Mouse (Mus musculus) c-Kit-negative CD71-positive TER-119-positive erythroid progenitor cells, embryonic 14.5 days (primary cell): ENCODE results near the gene Lingo2.

Source experiments
- DNase-seq: peaks from one replicate; pipeline ENCODE4 v3.0.0-alpha.2; 2013; ENCODE audit warnings: low read depth, low spot score

Gene Lingo2

GRCm38 (mm10) chr4:36560997-36561396 is 390.6 kb downstream of the Lingo2 start:
- no peak for DNase-seq

- DNase-seq: no peak
Measured at GRCm38 (mm10) chr4:36540664-36541360, 410.7 kb downstream of the Lingo2 start.

GRCm38 (mm10) chr4:36533895-36534294 is 417.7 kb downstream of the Lingo2 start:
- DNase-seq: no peak

GRCm38 (mm10) chr4:36490255-36490654 is 461.3 kb downstream of the Lingo2 start:
- DNase-seq: no peak

- DNase-seq: no peak
Measured at GRCm38 (mm10) chr4:36435211-36435610, 516.3 kb downstream of the Lingo2 start.

GRCm38 (mm10) chr4:36426192-36426591 is 525.4 kb downstream of the Lingo2 start:
- DNase-seq: no peak

GRCm38 (mm10) chr4:36407350-36407749 is 544.2 kb downstream of the Lingo2 start:
- no peak for DNase-seq

- DNase-seq: no peak
Measured at GRCm38 (mm10) chr4:36368925-36369324, 582.6 kb downstream of the Lingo2 start.

GRCm38 (mm10) chr4:36354401-36354800 is 597.1 kb downstream of the Lingo2 start:
- no peak for DNase-seq

GRCm38 (mm10) chr4:36331741-36332140 is 619.8 kb downstream of the Lingo2 start:
- DNase-seq: no peak

- DNase-seq: no peak
Measured at GRCm38 (mm10) chr4:36325603-36326002, 625.9 kb downstream of the Lingo2 start.

- DNase-seq: no peak
Measured at GRCm38 (mm10) chr4:36313067-36313466, 638.5 kb downstream of the Lingo2 start.

- no peak for DNase-seq
Measured at GRCm38 (mm10) chr4:36311431-36311830, 640.1 kb downstream of the Lingo2 start.

GRCm38 (mm10) chr4:36305228-36305627 is 646.3 kb downstream of the Lingo2 start:
- no peak for DNase-seq

GRCm38 (mm10) chr4:36289701-36290053 is 661.9 kb downstream of the Lingo2 start:
- DNase-seq: no peak

- DNase-seq: no peak
Measured at GRCm38 (mm10) chr4:36288813-36289700, 662.5 kb downstream of the Lingo2 start.

GRCm38 (mm10) chr4:36262436-36263169 is 688.9 kb downstream of the Lingo2 start:
- no peak for DNase-seq

- DNase-seq: no peak
Measured at GRCm38 (mm10) chr4:36186231-36186922, 765.2 kb downstream of the Lingo2 start.

GRCm38 (mm10) chr4:36183643-36184042 is 767.9 kb downstream of the Lingo2 start:
- no peak for DNase-seq

- no peak for DNase-seq
Measured at GRCm38 (mm10) chr4:36170099-36170498, 781.4 kb downstream of the Lingo2 start.

GRCm38 (mm10) chr4:36131341-36131740 is 820.2 kb downstream of the Lingo2 start:
- no peak for DNase-seq

- no peak for DNase-seq
Measured at GRCm38 (mm10) chr4:36095482-36095881, 856.1 kb downstream of the Lingo2 start.
